Mouse (Mus musculus) activated CD4-positive, CD25-positive, alpha-beta regulatory T cell (primary cell): Measurements from ENCODE around the gene Mrap2. TPM values are rescaled to one million over a fixed set of nuclear protein-coding genes. Genes with fewer than 3 reads are reported as not detected.

ENCODE experiments used
- polyA plus RNA-seq, 2 experiments: library from polyadenylated mRNA; unstranded; fragments of 100-300 nt; shearing (Covaris generic); gene quantifications; one replicate each; pipeline ENCODE4 v1.2.1; 2017

Mrap2 gene
- under 1 TPM in 1 of 2 experiments, not detected in 1; 0.50 TPM for polyA plus RNA-seq

GRCm38 (mm10) chr9:87144106-87144505 lies at the start of gene Mrap2:
Gene Mrap2 (plus strand): TSS chr9:87144306.

Other genes with a start within 250 kb of the Mrap2 start
- gene Ripply2, start 128.8 kb upstream of the Mrap2 start, polyA plus RNA-seq, result not detected
- 10 to 100 TPM; 71.3 to 74.1 TPM for gene Cyb5r4, start 122.3 kb upstream of the Mrap2 start, polyA plus RNA-seq
- 10 to 100 TPM in 1 of 2 experiments, 1 to 10 TPM in 1; 5.9 to 10.9 TPM for gene Cep162, start 111.2 kb downstream of the Mrap2 start, polyA plus RNA-seq